Mouse (Mus musculus): ENCODE measurements around the gene Havcr2.

Havcr2 gene

GRCm38 (mm10) chr11:46530149-46530548 is 75.4 kb downstream of the Havcr2 start:
- no peak for TF ChIP-seq GATA4 (IDR thresholded peaks at IDR 0.05; ENCODE audit: insufficient replicate concordance, low read length)

All from liver, adult (tissue).